Mouse (Mus musculus): ENCODE data around the gene Sult1a1.
A peak's percentile ranks its signal among the peaks of the same experiment; 100 is the strongest.
"Not testable (repeated sequence)": the region's sequence is repeated elsewhere in the genome, so short reads cannot be mapped to it uniquely, and the experiment has no call there.

The Sult1a1 gene

DNA sequence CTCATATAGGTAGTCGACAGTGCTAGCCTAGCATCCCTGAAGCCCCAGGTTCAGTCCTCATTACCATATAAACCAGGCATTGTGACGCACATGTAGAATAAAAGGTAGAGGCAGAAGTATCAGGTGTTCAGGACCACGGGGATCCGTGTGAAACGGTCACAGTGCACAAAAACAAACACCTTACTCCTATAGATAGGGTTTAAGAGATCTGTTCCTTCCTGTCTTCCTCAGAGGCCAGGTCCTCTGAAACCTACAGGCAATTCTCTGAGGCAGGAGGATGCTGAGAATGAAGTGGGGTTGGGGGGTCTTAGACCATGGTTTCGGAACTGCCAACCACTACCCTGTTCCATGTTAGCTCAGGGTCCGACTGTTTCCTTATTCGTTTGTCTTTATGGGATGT is 21.6 kb upstream of the Sult1a1 start:
- DNase-seq (ENCODE audit: extremely low read depth, low read depth, low spot score), result no peak

DNA sequence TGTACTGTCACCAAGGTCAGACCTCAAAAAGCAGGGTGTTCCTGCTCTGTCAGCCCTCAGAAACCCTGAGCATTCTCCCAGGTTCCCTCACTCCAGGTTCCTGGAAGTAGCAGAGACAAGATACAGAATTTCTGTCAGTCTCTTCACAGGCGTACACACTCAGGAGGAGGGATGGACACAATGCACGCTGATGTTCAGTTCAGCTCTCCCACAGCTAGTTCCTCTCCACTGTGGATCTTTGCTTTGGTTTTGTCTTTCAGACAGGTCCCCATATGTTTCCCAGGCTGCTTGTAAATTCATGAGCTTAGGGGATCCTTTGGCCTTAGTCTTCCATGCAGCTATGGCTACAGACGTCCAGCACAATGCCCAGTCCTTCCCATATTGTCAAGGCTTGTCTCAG is 20.7 kb upstream of the Sult1a1 start:
- no peak for DNase-seq (ENCODE audit: extremely low read depth, low read depth, low spot score)

DNA sequence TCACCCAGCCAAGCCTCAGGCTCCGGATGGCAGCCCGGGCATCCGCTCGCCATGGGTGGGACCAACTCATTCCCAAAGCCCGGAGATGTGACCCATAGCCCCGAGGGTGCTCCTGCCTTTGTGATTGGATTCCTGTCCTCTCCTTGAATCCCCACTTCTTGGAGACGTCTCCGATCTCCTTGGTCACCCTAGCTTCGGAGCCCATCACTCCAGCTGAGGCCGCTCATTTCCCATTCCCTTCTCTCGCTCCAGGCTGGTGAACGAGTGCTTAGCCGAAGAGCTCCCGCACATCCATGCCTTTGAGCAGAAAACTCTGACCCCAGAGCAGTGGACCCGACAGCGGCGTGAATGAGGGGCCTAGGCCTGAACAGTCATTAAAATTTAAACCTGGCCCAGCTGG is 20.1 kb upstream of the Sult1a1 start:
- DNase-seq (ENCODE audit: extremely low read depth, low read depth, low spot score), result no peak

DNA sequence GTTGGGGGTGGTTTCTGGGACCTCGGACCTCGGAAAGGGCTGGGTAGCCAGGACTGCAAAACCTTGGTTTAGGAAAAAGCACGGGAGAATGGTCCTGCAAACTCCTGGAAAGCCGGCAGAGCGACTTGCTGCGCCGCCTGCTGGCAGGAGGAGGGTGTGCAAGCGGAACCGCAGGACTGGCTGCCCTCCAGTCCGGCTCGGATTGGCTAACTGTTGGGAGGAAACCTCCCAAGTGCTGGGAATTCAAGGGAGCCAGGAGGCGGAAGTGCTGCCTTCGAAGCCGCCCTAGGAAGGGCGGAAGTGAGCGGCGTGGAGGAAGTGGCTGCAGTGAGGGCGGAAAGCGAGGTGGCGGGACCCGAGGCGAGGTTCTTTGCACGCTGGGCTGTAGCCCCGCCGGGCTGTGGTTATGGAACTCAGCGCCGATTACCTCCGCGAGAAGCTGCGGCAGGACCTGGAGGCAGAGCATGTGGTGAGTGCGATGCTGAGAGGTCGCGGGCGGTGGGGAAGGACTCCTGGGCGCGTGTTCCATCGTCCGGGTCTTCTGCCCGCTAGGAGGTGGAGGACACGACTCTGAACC is 19.5 kb upstream of the Sult1a1 start, which contains the start of gene Slx1b:
Gene Slx1b (minus strand): TSS at position 154 of the 577 bp plus-strand sequence.
- DNase-seq (ENCODE audit: extremely low read depth, low read depth, low spot score), result peak; percentile 58

DNA sequence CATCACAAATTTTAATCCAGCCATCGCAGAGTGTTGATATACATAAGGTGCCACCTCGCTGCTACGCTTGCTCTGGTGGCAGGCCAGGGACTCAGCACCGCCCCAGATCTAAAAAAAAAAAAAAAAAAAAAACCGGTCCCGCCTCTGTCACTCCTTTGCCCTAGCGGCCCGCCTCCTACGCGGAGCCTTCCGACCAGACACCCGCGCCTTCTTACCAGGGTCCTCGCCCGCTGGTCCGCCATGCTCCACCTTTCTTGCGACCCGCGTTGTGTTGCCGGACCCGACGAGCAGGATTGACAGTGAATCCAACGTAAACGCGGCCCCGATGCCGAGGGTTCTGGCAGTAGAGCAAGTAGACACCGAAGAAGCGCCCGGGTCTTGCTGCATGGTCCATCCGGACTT is 19.0 kb upstream of the Sult1a1 start, which contains the start of gene Bola2:
Gene Bola2 (plus strand): TSS at position 192 of the 402 bp plus-strand sequence.
- DNase-seq (ENCODE audit: extremely low read depth, low read depth, low spot score), result no peak

DNA sequence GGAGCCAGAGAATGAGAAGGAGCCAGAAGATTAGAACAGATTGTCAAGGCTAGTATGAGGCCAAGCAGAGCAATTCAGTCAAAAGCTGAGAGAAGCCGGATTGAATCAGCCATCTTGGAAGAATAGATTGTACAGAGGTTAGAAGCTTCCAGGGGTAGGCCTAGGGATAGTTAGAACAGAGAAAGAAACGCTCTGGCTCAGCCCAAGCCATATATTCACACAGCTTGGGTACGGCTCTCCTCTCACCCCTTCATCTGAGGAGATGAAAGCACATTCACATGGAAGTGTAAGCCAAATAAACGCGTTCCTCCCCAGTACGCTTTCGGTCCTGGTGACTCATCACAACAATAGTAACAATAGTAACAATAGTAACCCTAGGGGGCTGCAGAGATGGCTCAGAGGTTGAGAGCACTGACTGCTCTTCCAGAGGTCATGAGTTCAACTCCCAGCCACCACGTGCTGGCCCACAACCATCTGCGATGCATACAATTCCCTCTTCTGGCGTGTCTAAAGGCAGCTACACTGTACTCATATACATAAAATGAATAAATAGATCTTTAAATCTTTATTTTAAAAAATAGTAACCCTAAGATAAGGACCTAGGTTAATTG is 18.3 kb upstream of the Sult1a1 start:
- no peak for DNase-seq (ENCODE audit: extremely low read depth, low read depth, low spot score)

DNA sequence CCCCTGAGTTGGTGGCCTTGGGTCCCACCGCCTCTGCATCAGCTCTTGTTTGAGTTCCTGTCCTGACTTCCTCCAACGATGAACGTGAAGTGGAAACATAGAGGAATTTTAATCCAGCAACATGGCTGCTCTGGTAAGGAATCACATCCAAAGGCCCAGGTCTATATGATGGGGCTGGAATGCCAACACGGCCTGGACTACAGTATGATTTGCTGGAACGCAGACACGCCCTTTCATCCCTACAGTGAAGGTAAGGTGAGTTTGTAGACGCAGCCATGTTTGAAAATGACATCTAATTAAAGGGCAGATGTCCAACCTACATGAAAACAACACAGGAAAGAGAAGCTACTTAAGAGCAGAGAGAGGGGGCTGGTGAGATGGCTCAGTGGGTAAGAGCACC is 17.5 kb upstream of the Sult1a1 start:
- no peak for DNase-seq (ENCODE audit: extremely low read depth, low read depth, low spot score)

DNA sequence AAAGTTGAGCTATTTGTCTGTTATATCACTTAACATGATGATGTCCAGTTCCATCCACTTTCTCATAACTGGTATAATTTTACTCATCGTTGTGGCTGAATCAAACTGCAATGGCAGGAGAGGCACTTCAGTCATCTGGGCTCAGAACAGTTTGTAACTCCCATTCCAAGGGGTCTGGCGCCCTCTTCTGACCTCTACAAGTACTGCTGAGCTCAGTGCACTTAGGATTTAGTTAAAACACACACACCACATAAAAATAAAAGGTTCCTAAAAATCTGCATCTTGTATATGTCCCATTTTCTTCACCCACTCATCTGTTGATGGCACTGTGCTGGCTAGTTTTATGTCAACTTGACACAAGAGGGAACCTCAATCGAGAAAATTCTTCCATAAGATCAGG is 17.0 kb upstream of the Sult1a1 start:
- no peak for DNase-seq (ENCODE audit: extremely low read depth, low read depth, low spot score)

DNA sequence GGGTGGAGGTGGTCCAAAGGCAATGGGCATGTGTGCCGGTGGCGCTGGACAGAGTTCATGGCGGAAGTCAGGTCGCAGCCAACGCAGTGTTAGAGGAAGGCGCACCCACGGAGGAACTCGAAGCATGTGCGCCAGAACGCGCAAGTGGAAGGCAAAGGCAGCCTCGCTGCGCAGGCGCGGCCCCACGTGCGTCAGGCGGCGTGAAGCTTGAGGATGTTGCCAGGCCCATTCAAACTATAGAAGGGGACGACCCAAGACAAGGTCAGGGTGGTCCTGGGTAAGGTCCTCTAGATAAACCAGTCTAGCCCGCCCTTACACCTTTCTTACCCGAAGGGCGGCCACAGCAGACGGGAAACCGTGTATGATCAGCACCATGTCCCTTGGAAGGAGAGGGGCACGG is 16.2 kb upstream of the Sult1a1 start:
- no peak for DNase-seq (ENCODE audit: extremely low read depth, low read depth, low spot score)

DNA sequence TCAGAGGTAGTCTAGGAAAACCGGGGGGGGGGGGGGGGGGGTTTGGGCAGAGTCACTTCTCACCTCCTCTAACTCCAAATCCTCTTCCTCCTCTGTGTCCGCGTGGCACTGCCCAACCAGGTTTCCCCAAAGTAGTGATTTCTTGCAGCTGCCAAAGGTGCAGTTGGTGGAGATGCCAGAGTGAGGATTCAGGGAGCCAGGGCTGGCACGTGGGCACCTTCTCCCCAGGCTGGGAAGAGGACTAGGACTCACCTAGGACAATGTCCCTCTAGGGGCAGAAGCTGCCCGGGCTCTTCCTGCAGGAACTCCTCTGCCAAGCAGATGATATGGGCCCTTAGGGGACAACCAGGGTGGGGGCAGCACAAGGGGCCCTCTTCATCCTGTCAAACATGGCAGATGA is 15.4 kb upstream of the Sult1a1 start:
- no peak for DNase-seq (ENCODE audit: extremely low read depth, low read depth, low spot score)

DNA sequence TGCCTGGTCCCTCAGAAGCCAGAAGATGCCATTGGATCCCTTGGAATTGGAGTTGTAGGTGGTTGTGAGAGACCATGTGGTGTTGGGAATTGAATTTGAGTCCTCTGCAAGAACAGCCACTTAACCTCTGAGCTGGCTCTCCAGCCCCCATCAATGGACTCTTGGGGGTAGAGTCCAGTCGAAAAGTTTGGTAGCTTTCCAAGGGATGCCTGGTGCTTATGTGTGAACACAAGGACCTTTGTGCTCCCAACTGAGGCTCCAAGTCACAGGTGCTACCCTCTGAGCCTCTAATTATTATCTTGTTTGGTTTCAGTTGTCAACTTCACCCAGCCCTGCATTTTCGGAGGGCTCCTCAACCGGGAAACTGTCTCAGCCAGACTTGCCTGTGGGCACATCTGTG is 14.5 kb upstream of the Sult1a1 start:
- DNase-seq (ENCODE audit: extremely low read depth, low read depth, low spot score), result no peak

DNA sequence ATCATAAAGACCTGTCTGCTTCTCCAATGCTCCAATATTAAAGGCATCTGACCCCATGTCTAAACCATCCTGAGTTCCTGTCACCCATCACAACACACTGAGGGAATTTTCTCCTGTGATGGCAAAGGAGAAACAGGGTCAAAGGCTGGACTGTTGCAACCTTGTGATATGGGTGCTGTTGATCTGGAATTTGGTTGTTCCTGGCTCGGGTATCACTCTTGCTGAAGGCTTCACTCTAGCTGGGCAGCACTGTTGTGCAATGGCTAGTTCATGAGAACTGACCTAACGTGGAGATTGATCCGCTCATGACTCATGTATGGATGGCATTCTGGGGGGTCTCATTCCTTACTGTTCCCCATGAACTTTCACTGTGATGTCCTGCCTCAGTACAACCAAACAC is 12.8 kb upstream of the Sult1a1 start:
- DNase-seq (ENCODE audit: extremely low read depth, low read depth, low spot score), result no peak

DNA sequence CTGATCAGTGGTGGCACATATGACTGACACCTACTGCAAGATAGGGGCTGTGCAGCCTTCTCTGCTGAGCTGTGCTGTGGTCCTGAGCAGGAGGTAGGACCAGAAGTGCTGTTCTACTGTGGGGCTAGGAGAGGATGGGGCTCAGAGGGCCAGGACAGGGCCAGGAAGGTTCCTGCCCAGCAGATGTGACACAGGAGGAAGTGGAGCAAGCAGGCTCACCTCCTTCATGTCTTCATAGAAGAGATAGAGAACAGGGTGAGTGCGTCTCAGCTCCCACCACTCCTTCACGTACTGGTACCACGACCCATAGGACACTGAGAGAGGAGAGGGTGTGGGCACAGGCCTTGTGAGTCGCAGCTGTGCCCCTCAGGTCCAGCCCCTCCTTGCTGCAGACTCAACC is 11.9 kb upstream of the Sult1a1 start:
- not testable (repeated sequence) for DNase-seq (ENCODE audit: extremely low read depth, low read depth, low spot score)

DNA sequence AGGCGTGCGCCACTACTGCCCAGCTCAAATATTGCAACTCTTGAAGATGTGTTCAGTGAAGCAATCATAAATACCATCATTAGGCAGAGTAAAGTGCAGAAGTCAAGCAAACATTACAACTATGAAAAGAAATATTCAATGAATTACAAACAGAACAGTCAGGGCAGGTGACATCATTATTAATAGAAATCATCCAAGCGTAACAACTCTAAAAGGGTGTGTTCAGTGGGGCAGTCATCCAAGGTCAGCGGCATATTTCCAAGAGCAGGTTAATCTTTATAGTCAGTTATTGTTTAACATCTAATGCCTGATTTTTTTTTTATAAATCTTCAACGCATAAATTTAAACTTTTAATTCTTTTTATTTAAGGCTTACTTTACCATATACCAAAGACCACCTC is 5.0 kb upstream of the Sult1a1 start:
- no peak for DNase-seq (ENCODE audit: extremely low read depth, low read depth, low spot score)

DNA sequence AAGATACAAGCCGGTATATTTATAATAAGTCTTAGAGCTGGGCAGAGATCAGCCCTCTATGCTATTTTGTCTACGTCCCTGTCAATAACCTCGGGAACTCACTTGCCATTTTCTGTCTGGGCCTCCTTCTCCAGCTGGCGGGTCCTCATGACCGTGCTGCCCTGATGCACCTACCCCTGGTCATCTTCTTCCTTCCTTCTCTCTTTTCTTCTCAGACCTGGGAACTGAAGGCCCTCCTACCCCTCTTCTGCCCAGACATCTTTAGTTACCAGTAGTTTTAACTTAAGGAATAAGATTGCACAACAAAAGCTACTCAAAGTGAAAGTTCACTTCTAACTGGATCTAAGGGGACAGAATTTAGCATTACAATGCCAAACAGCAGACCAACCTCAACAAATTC is 3.5 kb upstream of the Sult1a1 start:
- no peak for DNase-seq (ENCODE audit: extremely low read depth, low read depth, low spot score)

DNA sequence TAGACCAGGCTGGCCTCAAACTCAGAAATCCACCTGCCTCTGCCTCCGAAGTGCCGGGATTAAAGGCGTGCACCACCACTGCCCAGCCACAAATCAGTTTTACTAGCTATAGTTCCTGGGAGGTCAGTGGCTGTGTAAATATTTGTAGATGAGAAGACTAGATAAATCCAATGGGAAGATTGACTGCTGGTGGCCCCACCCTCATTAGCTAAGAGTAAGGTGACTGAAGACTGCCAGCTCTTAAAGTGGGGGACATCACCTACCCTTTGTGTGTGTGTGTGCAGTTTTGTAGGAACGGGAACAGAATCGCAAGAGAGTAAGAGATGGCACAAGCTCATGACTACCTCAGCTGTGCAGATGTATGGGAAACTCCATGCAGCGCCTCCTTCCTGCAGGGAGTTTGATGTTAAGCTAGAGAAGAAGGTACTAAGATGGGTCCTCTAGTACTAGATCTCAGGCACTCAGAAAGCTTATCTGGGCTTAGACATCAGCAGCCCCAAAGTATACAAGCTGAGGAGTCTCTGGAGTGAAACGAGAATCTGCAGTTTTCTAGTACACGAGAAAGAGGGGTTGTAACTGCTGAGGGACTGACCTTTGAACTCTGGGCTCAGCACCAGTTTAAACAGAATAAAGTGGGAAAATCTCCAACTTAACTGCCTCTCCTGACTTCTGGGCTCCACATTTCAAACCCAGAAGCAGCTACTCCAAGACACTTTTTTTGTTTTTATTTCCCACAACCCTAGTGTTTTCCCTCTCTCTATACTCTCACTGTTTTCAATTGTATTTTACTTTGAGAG is 2.5 kb upstream of the Sult1a1 start:
- no peak for DNase-seq (ENCODE audit: extremely low read depth, low read depth, low spot score)

DNA sequence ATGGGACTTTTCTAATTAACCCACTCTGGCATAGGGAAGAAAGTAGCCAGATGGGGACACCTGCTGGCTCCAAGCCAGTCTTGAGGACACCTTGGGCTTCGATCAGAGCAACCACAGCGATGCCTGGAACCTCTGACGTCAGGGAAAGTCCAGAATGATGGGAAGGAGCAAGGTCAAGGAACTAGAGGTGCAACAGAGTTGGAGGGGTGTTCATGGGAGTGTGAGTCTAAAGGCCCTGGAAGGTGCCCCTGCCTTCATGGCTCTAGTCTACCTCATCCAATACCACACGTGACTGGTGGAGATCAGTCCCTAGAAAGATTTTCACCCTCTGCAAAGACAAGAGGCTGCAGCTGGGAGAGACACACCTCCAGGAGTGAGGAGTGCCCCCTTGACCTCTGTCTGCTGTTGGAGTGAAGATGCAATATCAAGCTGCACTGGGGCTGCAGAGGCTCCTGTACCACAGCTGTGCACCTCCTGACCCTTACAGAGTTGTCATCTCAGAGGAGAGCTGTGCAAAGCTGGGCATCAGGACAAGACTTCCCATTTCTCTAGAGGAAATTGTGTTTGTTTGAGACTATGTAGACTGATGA is 494 bp upstream of the Sult1a1 start:
- DNase-seq (ENCODE audit: extremely low read depth, low read depth, low spot score), result no peak

DNA sequence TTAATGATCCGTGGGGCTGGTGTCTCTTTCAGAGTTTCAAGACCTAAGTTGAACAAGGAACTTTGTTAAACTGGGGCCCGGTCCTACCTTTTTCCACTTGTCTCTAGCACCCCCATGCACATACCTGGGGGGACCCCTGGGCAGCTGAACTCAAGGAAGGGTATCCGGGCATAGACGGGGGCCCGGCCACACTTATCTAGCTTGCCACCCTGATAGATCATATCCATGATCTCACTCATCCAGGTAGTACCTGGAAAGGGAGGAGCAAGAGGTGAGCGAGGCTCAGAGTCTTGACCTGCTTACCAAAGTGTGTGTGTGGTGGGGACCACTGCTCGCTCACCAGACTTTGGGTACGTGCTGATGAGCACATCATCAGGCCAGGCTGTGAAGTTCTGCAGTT is 1.1 kb downstream of the Sult1a1 start:
- DNase-seq (ENCODE audit: extremely low read depth, low read depth, low spot score), result no peak

DNA sequence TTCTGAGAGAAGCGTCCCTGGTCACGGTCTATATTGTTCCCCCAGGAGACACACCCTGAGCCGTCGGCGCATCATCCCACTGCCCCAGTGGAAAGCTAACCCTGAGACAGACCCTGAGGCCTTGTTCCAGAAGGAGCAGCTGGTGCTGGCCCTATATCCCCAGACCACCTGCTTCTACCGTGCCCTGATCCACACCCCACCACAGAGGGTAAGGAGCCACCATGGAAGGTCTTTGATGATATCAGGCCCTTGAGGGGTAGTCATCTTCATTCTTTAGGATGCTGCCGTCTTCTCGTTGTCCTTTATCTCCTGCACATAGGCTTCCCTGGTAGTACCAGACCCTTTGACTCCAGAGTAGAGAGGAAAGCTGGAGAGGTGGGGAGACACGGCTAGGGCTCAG is 4.1 kb downstream of the Sult1a1 start:
- no peak for DNase-seq (ENCODE audit: extremely low read depth, low read depth, low spot score)

DNA sequence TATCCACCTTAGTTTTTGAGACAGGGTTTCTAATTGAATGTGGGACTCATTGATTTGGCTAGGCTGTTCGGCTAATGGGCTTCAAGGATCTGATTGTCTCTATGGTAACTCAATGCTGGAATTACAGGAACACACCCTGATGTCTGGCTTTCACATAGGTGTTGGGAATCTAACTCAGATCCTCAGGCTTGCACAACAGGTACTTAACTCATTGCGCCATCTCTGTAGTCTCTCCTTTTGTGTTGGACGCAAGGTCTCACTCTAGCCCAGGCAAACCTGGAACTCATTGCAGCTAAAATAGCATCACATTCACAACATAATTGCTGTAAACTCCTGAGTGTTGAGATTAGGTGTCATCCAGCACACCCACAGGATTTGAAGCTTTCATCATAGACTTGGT is 6.1 kb downstream of the Sult1a1 start:
- DNase-seq (ENCODE audit: extremely low read depth, low read depth, low spot score), result no peak

DNA sequence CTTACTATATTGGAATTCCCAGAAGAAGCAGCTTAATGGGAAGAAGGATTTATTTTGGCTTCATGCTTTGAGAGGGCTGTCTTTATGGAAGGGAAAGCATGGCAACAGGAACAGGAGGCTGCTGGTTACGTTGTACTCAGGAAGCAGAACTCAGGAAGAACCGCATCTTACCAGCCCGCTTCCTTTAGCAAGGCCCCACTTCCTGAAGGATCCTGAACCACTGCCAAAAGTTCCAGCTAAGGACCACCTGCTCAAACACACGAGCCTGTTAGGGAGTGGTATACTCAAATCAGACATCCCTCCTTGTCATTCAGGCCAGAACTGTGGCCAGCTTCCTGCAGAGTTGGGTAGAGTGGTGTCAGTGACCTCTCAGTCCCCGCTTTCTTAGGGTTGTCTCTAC is 7.8 kb downstream of the Sult1a1 start:
- no peak for DNase-seq (ENCODE audit: extremely low read depth, low read depth, low spot score)

DNA sequence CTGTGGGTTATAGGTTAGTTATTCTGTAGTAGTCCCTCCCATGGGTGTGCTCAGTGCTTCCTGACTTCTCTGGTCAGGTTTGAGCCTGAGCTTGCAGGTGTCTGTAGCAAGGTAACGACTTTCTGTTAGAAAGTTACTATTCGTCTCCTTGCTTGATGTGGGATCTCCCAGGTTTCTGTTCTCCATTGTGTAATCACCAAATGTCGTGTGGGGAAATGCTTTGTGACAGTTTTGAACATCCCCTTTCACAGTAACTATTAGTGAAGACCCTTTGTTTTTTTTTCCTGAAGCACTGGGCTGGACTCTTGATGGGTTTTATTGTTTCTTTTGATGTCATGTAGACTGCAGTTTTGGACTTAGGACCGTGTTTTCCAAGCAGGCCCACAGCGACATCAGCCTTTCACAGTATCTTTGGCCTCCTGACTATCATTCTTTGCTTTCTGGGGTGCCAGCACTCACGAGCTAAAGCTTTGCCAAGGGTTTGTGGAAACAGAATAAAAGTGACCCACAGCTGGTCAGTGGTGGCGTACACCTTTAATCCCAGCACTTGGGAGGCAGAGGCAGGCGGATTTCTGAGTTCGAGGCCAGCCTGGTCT is 8.6 kb downstream of the Sult1a1 start:
- DNase-seq (ENCODE audit: extremely low read depth, low read depth, low spot score), result no peak

Data from fat pad, adult 2 months (tissue).